Mouse (Mus musculus) small intestine, adult 2 months (tissue): ENCODE results near the gene Depdc7.
A peak's percentile ranks its signal among the peaks of the same experiment; 100 is the strongest.

Experiments used
- CTCF ChIP-seq: fragments of 200-500 bp; IDR thresholded peaks from 2 replicates; pipeline ENCODE4 v1.5.1; 2012; ENCODE audit warnings: low read depth, mild to moderate bottlenecking, control low read depth, inconsistent platforms, low read length, moderate library complexity, mixed read lengths; ENCODE audit not compliant: insufficient replicate concordance, insufficient read length; ENCODE audit errors: extremely low read depth
- POLR2A ChIP-seq: fragments of 200-500 bp; IDR thresholded peaks from 2 replicates; pipeline ENCODE4 v1.6.1; 2012; ENCODE audit warnings: low read depth, mild to moderate bottlenecking, control low read depth, inconsistent platforms, low read length, moderate library complexity

DNA sequence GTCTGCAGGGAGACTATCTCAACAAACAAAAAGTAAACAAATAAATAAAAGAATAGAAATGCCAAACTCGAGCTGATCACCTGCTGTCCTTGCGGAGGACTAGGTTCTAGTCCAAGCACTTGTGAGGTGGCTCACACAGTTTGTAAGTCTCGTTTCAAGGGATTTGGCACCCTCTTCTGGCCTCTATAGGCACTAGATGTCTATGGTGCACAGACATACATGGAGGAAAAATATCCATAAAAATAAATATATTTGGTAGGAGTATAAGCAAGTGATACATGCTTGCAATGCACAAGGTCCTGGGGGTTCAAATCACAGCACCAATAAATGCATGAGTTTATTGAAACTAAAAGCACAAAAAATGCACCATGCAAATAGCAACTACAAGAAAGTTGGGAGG lies 7.9 kb upstream of the Depdc7 start:
- TF ChIP-seq CTCF = peak; percentile 19; the same call in 1 of the 2 replicates
- TF ChIP-seq POLR2A = no peak
